Mouse (Mus musculus) thymus, adult 2 months (tissue): ENCODE measurements at regions not wholly inside any gene's neighbourhood (a gene's known extent, or its start where the extent isn't known, plus 50 kb on each side); places are given as distances from the start of the nearest gene placed in this dataset.

Experiments
- CTCF ChIP-seq: fragments of 200-500 bp; IDR thresholded peaks from 2 replicates; pipeline ENCODE4 v1.5.1; 2012; ENCODE audit warnings: mild to moderate bottlenecking, control low read depth, low read length, moderate library complexity, borderline replicate concordance; ENCODE audit not compliant: control insufficient read depth, poor library complexity, insufficient read depth; ENCODE audit errors: extremely low read depth
- POLR2A ChIP-seq: fragments of 200-500 bp; IDR thresholded peaks from 2 replicates; pipeline ENCODE4 v1.6.1; 2012; ENCODE audit warnings: mild to moderate bottlenecking, low read length, control low read depth, moderate library complexity; ENCODE audit not compliant: control insufficient read depth, poor library complexity, insufficient read depth; ENCODE audit errors: extremely low read depth

DNA sequence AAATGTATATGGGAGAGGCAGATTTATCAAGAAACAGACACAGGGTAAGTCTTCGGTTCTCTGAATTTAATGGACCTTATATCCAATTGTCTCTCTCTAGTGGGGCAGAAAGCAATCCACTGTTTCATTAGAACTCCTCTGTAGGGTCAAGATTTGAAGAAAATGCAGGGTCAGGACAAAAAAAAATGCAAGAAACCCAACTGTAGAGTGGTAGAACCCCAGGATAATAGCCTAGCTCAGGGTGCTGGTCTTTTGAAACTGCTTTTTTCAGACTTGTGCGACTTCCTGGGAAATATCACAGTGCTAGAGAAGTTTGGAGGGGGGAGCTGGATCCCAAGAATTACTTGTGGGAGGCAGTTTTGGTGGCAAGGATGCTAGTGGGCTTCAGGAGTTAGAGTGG lies 162.0 kb downstream of the Barhl2 start:
- TF ChIP-seq POLR2A (no peak), CTCF (no peak)
